Mouse (Mus musculus): Measurements from ENCODE around the gene Lap3. TPM values are rescaled to one million over a fixed set of nuclear protein-coding genes. Genes with fewer than 3 reads are reported as not detected.

Lap3 gene
- 80.4 and 82.0 TPM in 2 replicates for polyA plus RNA-seq (2016; fragmentation: Nextera tagmentation; extraction: Ambion mirVana)

GRCm38 (mm10) chr5:45493191-45494092 is at the start of gene Lap3:
Gene Lap3, plus strand, starts transcription at chr5:45493374.
- Histone ChIP-seq H3K27me3 (no peaks in the 10 kb centered on the region), H3K9me3 (no peaks in the 10 kb centered on the region), H3K4me2 (replicated peaks) (peak within 1 kb of the TSS; percentile 67), H3K27ac (peak within 1 kb of the TSS; percentile 70), H3K4me1 (peaks cover 10% of the 10 kb centered on the region), H3K4me3 (peak within 1 kb of the TSS; percentile 82), H3K9ac (peak within 1 kb of the TSS; percentile 76), H3K36me3 (peaks cover 22% of the 10 kb centered on the region)
- ATAC-seq (ENCODE audit: insufficient number of reproducible peaks, insufficient read depth, low FRiP score, low TSS enrichment), result peak; percentile 95
- under 1% methylated on average over 78 of the region's 78 CpGs for WGBS

- Histone ChIP-seq H3K4me1 (peaks cover 14% of the 10 kb centered on the region), H3K4me3 (no peak overlapping the region), H3K9me3 (no peaks in the 10 kb centered on the region), H3K4me2 (replicated peaks) (no peak overlapping the region), H3K27ac (no peak overlapping the region), H3K9ac (no peak overlapping the region), H3K27me3 (no peaks in the 10 kb centered on the region), H3K36me3 (peaks cover 23% of the 10 kb centered on the region)
- ATAC-seq (ENCODE audit: insufficient number of reproducible peaks, insufficient read depth, low FRiP score, low TSS enrichment), result no peak
- WGBS, result 81% methylated on average over 8 of the region's 8 CpGs
Measured at GRCm38 (mm10) chr5:45444130-45444832, 48.9 kb upstream of the Lap3 start.

- H3K27ac ChIP-seq, result no peak overlapping the region
- peak overlapping the region; percentile 72 for H3K4me3 ChIP-seq
- WGBS, result 55% methylated on average over 5 of the region's 5 CpGs
- peaks cover 8% of the 10 kb centered on the region; the same call in 1 of the 2 replicates for H3K36me3 ChIP-seq
- H3K9me3 ChIP-seq, result no peaks in the 10 kb centered on the region
- peaks cover 16% of the 10 kb centered on the region for H3K4me1 ChIP-seq
- peak overlapping the region; percentile 75; the same call in 1 of the 2 replicates for H3K9ac ChIP-seq
- ATAC-seq (ENCODE audit: insufficient number of reproducible peaks, insufficient read depth, low FRiP score, low TSS enrichment), result no peak
- H3K27me3 ChIP-seq, result no peaks in the 10 kb centered on the region
- H3K4me2 ChIP-seq (replicated peaks), result peak overlapping the region; percentile 96
Measured at GRCm38 (mm10) chr5:45448676-45449075, 44.5 kb upstream of the Lap3 start.

- no peaks in the 10 kb centered on the region for H3K9me3 ChIP-seq
- no peaks in the 10 kb centered on the region for H3K27me3 ChIP-seq
- ATAC-seq (ENCODE audit: insufficient number of reproducible peaks, insufficient read depth, low FRiP score, low TSS enrichment), result no peak
- 6% methylated on average over 8 of the region's 8 CpGs for WGBS
- H3K9ac ChIP-seq, result peak overlapping the region; percentile 75
- H3K36me3 ChIP-seq, result peaks cover 5% of the 10 kb centered on the region; the same call in 1 of the 2 replicates
- peak overlapping the region; percentile 96 for H3K4me2 ChIP-seq (replicated peaks)
- peaks cover 16% of the 10 kb centered on the region for H3K4me1 ChIP-seq
- H3K27ac ChIP-seq, result no peak overlapping the region
- H3K4me3 ChIP-seq, result peak overlapping the region; percentile 72
Measured at GRCm38 (mm10) chr5:45449206-45449605, 44.0 kb upstream of the Lap3 start.

- H3K4me1 ChIP-seq, result peaks cover 16% of the 10 kb centered on the region
- peak within 1 kb of the TSS; percentile 72 for H3K4me3 ChIP-seq
- H3K9ac ChIP-seq, result peak within 1 kb of the TSS; percentile 75
- ATAC-seq (ENCODE audit: insufficient number of reproducible peaks, insufficient read depth, low FRiP score, low TSS enrichment), result peak; percentile 99
- no peaks in the 10 kb centered on the region for H3K36me3 ChIP-seq
- peak within 1 kb of the TSS; percentile 96 for H3K4me2 ChIP-seq (replicated peaks)
- no peaks in the 10 kb centered on the region for H3K27me3 ChIP-seq
- no peaks in the 10 kb centered on the region for H3K9me3 ChIP-seq
- WGBS, result under 1% methylated on average over 70 of the region's 70 CpGs
- peak within 1 kb of the TSS; percentile 72 for H3K27ac ChIP-seq
Measured at GRCm38 (mm10) chr5:45449831-45450716, 43.1 kb upstream of the Lap3 start, which contains the start of gene Qdpr. Gene Qdpr, minus strand, starts transcription at chr5:45450236.

- Histone ChIP-seq H3K4me3 (no peak within 1 kb of the TSS), H3K9ac (no peak within 1 kb of the TSS), H3K36me3 (no peaks in the 10 kb centered on the region), H3K27me3 (no peaks in the 10 kb centered on the region), H3K27ac (no peak within 1 kb of the TSS), H3K4me1 (peaks cover 10% of the 10 kb centered on the region), H3K9me3 (no peaks in the 10 kb centered on the region), H3K4me2 (replicated peaks) (no peak within 1 kb of the TSS)
- no peak for ATAC-seq (ENCODE audit: insufficient number of reproducible peaks, insufficient read depth, low FRiP score, low TSS enrichment)
- WGBS, result 44% methylated on average over 6 of the region's 6 CpGs
Measured at GRCm38 (mm10) chr5:45453451-45453850, 39.7 kb upstream of the Lap3 start, which contains the start of gene Clrn2. Gene Clrn2, plus strand, starts transcription at chr5:45453751.

- WGBS, result 32% methylated on average over 9 of the region's 9 CpGs
- H3K4me3 ChIP-seq, result no peak overlapping the region
- no peak for ATAC-seq (ENCODE audit: insufficient number of reproducible peaks, insufficient read depth, low FRiP score, low TSS enrichment)
- no peak overlapping the region for H3K4me2 ChIP-seq (replicated peaks)
- no peaks in the 10 kb centered on the region for H3K9me3 ChIP-seq
- H3K36me3 ChIP-seq, result no peaks in the 10 kb centered on the region
- H3K27me3 ChIP-seq, result no peaks in the 10 kb centered on the region
- no peak overlapping the region for H3K27ac ChIP-seq
- H3K9ac ChIP-seq, result no peak overlapping the region
- no peaks in the 10 kb centered on the region; the same call in 1 of the 2 replicates for H3K4me1 ChIP-seq
Measured at GRCm38 (mm10) chr5:45454456-45454855, 38.7 kb upstream of the Lap3 start.

GRCm38 (mm10) chr5:45472880-45473450 is 20.2 kb upstream of the Lap3 start:
- no peaks in the 10 kb centered on the region for H3K36me3 ChIP-seq
- no peak for ATAC-seq (ENCODE audit: insufficient number of reproducible peaks, insufficient read depth, low FRiP score, low TSS enrichment)
- WGBS, result 38% methylated on average over 7 of the region's 7 CpGs
- H3K4me1 ChIP-seq, result peaks cover 6% of the 10 kb centered on the region; the same call in 1 of the 2 replicates
- no peak overlapping the region for H3K27ac ChIP-seq
- H3K9ac ChIP-seq, result no peak overlapping the region
- H3K4me3 ChIP-seq, result no peak overlapping the region
- no peaks in the 10 kb centered on the region for H3K27me3 ChIP-seq
- no peaks in the 10 kb centered on the region for H3K9me3 ChIP-seq
- no peak overlapping the region for H3K4me2 ChIP-seq (replicated peaks)

- ATAC-seq (ENCODE audit: insufficient number of reproducible peaks, insufficient read depth, low FRiP score, low TSS enrichment), result no peak
- WGBS, result 91% methylated on average over 1 of the region's 1 CpGs
Measured at GRCm38 (mm10) chr5:45473521-45473920, 19.7 kb upstream of the Lap3 start.

GRCm38 (mm10) chr5:45474215-45474614 is 19.0 kb upstream of the Lap3 start:
- no peaks in the 10 kb centered on the region for H3K36me3 ChIP-seq
- no peak overlapping the region for H3K4me2 ChIP-seq (replicated peaks)
- no peak overlapping the region for H3K4me3 ChIP-seq
- WGBS, result 22% methylated on average over 6 of the region's 6 CpGs
- peaks cover 6% of the 10 kb centered on the region; the same call in 1 of the 2 replicates for H3K4me1 ChIP-seq
- H3K27me3 ChIP-seq, result no peaks in the 10 kb centered on the region
- no peak for ATAC-seq (ENCODE audit: insufficient number of reproducible peaks, insufficient read depth, low FRiP score, low TSS enrichment)
- H3K27ac ChIP-seq, result no peak overlapping the region
- no peaks in the 10 kb centered on the region for H3K9me3 ChIP-seq
- H3K9ac ChIP-seq, result no peak overlapping the region

More at GRCm38 (mm10) chr5:45473521-45473920, 19.7 kb upstream of the Lap3 start:
- no peaks in the 10 kb centered on the region for H3K9me3 ChIP-seq
- H3K4me3 ChIP-seq, result no peak overlapping the region
- no peak overlapping the region for H3K27ac ChIP-seq
- no peaks in the 10 kb centered on the region for H3K36me3 ChIP-seq
- H3K4me2 ChIP-seq (replicated peaks), result no peak overlapping the region
- H3K4me1 ChIP-seq, result peaks cover 6% of the 10 kb centered on the region; the same call in 1 of the 2 replicates
- no peak overlapping the region for H3K9ac ChIP-seq
- no peaks in the 10 kb centered on the region for H3K27me3 ChIP-seq

All from embryonic facial prominence, embryonic 12.5 days (tissue).